Mouse (Mus musculus): ENCODE data around the gene Klri2.
"Not testable (repeated sequence)": the region's sequence is repeated elsewhere in the genome, so short reads cannot be mapped to it uniquely, and the experiment has no call there.

Gene Klri2

DNA sequence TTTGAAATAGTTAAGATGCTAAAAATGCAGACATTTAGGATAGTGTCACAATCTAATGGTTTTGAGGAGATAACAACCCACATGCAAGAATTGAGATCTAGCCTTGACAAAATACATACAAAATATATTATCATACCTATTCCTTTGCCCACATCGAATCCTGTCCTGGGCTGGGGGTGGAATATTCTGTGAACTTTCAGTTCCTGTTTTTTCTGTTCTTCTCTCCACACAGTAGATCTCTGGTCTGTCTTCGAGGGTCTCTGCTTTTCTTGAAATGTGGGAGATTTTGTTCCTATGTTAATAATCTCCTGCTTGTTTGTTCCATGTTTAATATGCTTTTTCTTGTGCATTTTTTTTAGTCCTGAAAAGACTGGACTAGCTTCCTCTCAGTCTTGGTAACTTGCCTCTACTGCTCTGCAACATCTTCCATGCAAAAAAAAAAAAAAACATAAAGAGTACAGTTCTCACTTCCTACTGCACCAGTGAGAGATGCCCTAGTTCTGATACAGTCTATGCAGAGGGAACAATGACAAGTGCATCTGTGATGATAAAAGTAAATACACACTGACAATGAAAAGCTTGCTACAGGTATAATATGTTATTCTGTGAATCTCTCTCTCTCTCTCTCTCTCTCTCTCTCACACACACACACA, at the start of gene Klri2:
TSS of gene Klri2 (minus strand) at position 416 of the 653 bp plus-strand sequence.
- DNase-seq (ENCODE audit: low spot score in 2 of 2) = no peak

DNA sequence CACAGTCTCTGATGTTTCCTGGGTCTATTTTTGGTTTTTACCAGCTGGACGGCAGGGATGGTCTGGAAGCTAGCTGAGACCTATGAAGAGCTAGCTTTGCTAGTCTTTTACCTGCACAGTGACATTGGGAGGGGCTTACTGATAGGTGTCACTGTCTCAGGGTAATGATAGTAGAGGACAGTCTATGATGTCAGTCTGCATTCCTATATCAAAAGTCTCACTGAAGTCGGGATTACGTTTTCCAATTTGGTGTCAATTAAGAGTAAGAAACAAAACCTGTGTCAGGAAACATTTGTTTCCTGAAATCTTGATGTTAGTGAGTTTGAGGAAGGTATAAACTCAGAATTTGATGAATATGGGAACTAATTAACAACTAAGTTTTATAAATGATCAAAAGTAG, 43.9 kb upstream of the Klri2 start, which contains the start of gene Gm156:
TSS of gene Gm156 (minus strand) at position 101 of the 400 bp plus-strand sequence.
- DNase-seq (ENCODE audit: low spot score in 2 of 2) = not testable (repeated sequence)

DNA sequence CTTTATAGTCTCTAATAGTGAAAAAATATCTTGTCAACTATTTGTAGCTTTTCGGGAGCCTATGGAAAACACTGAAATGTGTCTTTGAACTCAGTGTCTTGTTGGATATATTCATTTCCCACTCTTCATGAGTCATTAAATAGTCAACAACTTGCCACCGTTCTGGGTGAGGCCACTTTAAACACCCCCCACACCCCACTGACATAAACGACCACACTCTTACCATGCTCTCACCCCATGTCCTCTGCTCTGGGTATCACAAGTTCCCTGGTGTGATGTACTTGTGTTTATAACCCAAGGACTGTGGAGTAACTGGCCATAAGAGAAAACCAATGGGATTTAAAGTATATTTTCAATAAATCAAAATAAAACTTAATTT, 7.4 kb upstream of the Klri2 start:
- no peak for DNase-seq (ENCODE audit: low spot score in 2 of 2)

DNA sequence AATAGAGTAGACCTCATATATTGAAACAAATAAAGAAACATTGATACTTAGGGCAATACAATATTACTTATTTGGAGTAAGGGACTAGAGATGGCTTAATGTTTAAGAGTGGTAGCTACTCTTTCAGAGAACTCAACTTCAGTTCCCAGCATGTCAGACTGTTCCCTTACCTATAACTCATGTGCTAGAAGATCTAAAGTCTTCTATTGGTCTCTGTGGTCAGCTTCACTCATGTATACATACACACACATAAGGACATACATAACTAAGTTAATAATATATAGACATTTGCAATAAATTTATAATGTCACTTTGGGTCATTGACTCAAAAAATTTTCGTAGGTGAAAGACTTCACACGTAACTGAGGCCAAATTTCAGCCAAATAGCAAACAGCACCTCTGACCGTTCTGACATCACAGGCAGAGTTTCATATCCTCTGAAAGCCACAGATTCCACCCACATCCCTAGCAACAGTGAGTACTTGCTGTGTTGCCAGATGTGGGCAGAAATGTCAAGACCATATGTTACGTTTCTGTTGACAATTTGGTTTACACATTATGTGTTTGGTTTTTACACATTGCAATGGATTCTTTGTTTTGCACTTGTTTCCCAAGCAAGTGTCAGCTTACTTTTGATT, 6.9 kb upstream of the Klri2 start:
- DNase-seq (ENCODE audit: low spot score in 2 of 2) = no peak

DNA sequence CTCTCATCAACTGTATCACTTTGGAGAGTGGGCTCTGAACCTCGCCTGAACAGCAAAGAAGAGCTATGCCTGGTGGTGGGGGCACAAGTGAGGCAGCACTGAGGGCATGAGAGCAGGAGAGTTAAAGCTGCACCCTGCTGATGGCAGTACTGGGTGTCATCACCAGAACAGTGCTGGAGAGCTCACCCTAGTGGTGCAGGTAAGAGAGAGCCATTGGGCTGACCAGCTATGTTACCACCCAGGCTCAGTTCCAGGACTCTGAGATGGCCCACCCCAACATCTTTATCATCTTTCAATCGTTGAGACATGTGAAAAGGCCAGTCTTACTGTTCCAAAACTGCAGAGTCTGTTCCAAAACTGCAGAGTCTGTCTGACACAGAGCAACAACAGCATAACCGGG, 5.9 kb upstream of the Klri2 start:
- DNase-seq (ENCODE audit: low spot score in 2 of 2) = no peak

DNA sequence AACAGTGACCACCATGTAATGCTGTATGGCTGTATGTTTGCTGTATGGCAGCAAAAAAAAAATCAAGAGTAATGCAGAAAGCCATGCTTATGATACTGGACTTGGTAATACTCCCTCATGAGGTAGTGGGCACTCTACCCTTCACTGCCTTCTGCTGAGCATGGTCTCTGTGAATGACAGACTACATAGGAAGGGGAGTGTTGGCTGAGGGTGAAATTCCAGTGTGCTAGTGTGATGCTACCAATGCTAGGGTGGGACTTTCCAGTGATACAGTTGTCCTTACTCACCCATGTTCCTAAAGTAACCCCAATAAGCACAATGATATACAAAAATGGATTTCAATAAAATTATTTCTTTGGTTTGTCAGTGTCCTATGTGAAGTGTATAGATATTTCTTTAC, 3.9 kb downstream of the Klri2 start:
- DNase-seq (ENCODE audit: low spot score in 2 of 2) = no peak

DNA sequence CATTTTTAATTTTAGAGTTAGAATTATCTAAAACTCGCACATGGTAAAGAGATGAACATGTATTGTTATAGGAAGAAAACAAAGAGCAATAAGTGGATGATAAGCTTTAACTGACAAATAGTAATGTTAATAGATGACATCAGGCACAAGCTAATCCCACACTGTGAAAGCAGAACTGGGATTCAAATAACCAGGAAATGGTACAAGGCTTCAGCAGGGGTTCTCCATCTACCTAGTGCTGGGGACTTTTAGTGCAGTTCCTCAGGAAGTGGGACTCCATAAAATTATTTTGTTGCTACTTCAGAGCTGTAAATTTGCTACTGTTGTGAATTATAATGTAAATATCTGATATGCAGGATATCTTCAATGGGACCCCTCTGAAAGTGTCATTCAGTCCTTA, 13.0 kb downstream of the Klri2 start:
- no peak for DNase-seq (ENCODE audit: low spot score in 2 of 2)

DNA sequence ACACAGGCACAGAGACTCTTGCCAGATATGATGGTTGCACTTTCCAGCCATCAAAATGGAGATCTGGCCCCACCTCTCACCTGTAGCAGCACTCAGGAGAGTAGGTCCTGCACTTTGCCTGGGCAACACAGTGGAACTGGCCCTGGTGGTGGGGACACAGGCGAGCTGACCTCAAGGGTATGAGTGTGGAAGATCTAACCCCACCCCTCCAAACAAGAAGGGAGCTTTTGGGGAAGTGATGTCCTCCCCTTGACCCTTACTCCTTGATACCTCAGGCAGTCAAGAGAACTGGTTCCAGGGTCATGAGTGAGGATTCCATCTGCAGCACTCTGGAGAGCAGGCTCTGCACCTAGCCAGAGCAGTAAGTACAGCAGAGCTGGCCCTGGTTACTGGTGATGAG, 18.9 kb downstream of the Klri2 start:
- no peak for DNase-seq (ENCODE audit: low spot score in 2 of 2)

DNA sequence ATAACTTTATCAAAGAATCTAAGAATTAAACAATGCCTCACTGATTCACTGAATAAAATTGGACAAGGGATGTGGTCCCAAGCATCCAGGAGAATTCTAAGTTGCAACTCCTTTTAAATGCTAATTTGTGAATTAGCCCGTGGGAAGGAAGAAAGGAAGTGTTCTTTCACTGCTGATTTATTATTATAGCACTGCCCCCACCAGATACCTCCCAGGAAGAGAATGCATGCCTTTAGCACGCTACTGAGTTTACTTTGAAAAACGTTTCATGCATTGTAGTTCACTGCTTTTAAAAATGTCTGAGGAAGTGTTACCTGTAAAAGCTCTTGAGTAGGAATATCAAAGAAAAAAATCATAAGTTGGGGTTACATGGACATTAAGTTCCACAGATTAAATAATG, 19.8 kb downstream of the Klri2 start:
- no peak for DNase-seq (ENCODE audit: low spot score in 2 of 2)

DNA sequence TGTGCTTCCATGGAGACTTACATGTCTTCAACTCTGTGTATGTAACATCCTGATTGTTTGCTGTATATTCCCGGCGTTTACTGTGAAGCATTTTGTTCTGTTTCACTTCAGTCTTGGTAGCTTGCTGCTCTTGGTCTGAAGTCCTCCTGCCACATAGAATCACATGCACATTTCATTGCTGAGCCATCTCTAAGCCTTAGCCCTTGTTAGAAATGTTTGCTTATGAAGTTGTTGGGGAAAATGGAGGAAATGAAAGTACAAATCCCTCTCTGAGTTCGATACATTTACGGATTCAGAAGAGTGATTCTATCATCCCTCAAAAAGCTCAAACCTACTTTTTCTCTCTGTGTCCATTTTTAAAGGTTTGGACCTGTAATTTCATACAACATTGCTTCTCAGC, 23.3 kb downstream of the Klri2 start, which contains the start of gene Klri1:
TSS of gene Klri1 (minus strand) at position 101 of the 400 bp plus-strand sequence.
- no peak for DNase-seq (ENCODE audit: low spot score in 2 of 2)

DNA sequence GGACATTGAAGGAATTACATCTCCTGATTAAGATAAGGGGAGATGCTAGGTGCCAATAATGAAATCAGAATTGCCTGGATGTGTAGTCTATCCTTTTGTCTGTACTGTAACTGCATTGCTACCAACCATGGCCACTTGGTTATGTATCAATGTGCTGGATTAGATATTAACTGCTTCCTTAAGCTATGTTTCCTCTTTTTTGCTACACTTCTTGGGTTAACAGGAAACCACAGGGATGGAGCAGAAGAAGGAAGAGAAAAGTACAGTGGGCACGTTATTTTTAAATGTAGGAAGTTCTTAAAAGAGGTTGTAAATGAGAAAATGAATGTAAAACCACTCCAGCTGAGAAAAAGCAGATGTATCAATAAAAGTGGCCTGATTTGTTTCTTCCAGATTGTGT, 26.7 kb downstream of the Klri2 start:
- no peak for DNase-seq (ENCODE audit: low spot score in 2 of 2)

DNA sequence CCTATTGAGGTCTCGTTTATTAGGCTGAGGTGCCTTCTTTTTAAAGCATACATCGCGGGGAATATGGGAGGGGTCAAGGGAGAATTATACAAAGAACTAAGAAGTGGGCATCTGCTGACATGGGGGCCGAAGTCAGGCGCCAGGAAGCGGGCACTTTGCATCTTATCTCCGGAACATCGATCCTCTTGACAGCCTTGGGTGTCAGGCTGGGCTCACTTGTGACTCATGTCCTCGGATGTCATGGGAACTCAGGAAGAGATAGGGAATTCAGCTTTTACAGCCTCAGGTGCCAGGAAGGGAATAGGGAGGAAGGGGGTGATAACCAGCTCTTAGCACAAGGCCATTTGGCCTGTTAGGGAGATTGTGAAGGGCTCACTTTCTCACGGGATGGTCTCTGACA, 48.8 kb downstream of the Klri2 start:
- not testable (repeated sequence) for DNase-seq (ENCODE audit: low spot score in 2 of 2)

DNA sequence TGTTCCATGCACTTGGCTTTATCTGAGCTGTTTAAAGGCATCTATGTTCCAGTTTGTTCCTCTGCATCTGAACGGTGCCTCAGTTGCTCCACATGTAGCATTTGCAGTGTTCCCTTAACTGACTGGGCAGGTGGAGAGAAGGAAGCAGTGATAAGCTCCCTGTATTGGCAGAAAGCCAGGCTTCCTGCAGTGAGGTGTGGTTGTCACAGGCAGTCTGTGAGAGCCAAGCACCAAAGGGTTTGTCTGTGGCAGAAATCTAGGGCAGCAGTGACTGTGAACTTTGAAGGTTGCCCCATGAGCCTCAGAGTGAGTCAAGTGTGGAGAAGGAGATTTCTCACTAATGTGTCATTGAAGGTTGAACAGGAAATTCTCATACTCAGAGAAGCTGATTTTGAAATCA, 59.9 kb downstream of the Klri2 start:
- DNase-seq (ENCODE audit: low spot score in 2 of 2) = no peak
